In genomic region chr2:27493971-27494370, GRCm38 (mm10) we compare ENCODE assay signal across 19 mouse cellular contexts. TPM values are rescaled to one million over a fixed set of nuclear protein-coding genes. Genes with fewer than 3 reads are reported as not detected.
A peak's percentile ranks its signal among the peaks of the same experiment; 100 is the strongest.
DNase-seq lines count a peak whose midpoint lies in the region; TF ChIP-seq lines count a peak whose summit lies in the region.
"Had no signal": no experiment of that assay in that cellular context is flagged by ENCODE, and none has a peak within 500 bp of the region (broad histone marks: within the 10 kb centered on the region; RNA-seq: fewer than 3 reads in every experiment).

No protein-coding gene starts in this region.

- H3K36me3 ChIP-seq in splenic B cell, adult 2 months (ENCODE audit: control insufficient read depth, insufficient read depth, low read length, poor library complexity, severe bottlenecking), result no peaks in the 10 kb centered on the region
- H3K36me3 ChIP-seq: forebrain, embryonic 10.5 days; heart, embryonic 13.5 days; kidney, embryonic 15.5 days; liver, embryonic 13.5 days; midbrain, embryonic 10.5 days; neural tube, embryonic 12.5 days had no signal

- no peak overlapping the region for H3K4me3 ChIP-seq in gastrocnemius, adult 2 months
- H3K4me3 ChIP-seq: forebrain, embryonic 10.5 days; heart, embryonic 13.5 days; kidney, embryonic 15.5 days; liver, embryonic 13.5 days; midbrain, embryonic 10.5 days; neural tube, embryonic 12.5 days had no signal

- H3K27me3 ChIP-seq in splenic B cell, adult 2 months (ENCODE audit: control insufficient read depth, insufficient read depth, low read length, poor library complexity, severe bottlenecking), result no peaks in the 10 kb centered on the region
- H3K27me3 ChIP-seq: heart, embryonic 13.5 days; kidney, embryonic 15.5 days; liver, embryonic 13.5 days; neural tube, embryonic 12.5 days had no signal

- intact Hi-C loops in gastrocnemius, adult 2 months (cut with DNase I), result no loop called here
- intact Hi-C loops in left cerebral cortex, postnatal 4 days (cut with DNase I), result no loop called here

- DNase-seq in gastrocnemius, adult 2 months, result no peak
- no peak for DNase-seq in gastrocnemius, adult 18-20 months (ENCODE audit: low spot score)
- peak; percentile 31 for DNase-seq in lung, postnatal 36 days
- DNase-seq in lung, postnatal 4 days, result no peak
- DNase-seq in ZHBTc4 (ENCODE audit: low read depth, low spot score), result peak; percentile 70
- peak; percentile 64 for DNase-seq in splenic B cell, adult 2 months (ENCODE audit: low read depth, low spot score)
- DNase-seq in thymus, postnatal 10 days (ENCODE audit: low spot score in 2 of 2), result no peak
- DNase-seq in left cerebral cortex, postnatal 4 days, result no peak
- DNase-seq: adrenal gland, postnatal 36 days; cerebellum, adult 8-10 months; layer of hippocampus, postnatal 36 days; liver, embryonic 13.5 days; lung, postnatal 14 days; right cerebral cortex, postnatal 25 days had no signal

- no peak overlapping the region for H3K27ac ChIP-seq in gastrocnemius, adult 2 months
- H3K27ac ChIP-seq: forebrain, embryonic 10.5 days; heart, embryonic 13.5 days; kidney, embryonic 15.5 days; liver, embryonic 13.5 days; midbrain, embryonic 10.5 days; neural tube, embryonic 12.5 days had no signal

- peak; percentile 26; the same call in 1 of the 2 replicates for TF ChIP-seq CTCF in gastrocnemius, adult 2 months (IDR thresholded peaks at IDR 0.05)

RNA-seq across cellular contexts. Expression of gene Brd3, which starts 13.5 kb away (rescaled TPM):
- total RNA-seq in gastrocnemius, adult 2 months (2021), result 10 to 100 TPM; 20.8 to 32.2 TPM
- 10 to 100 TPM; 21.8 to 23.0 TPM for total RNA-seq in gastrocnemius, adult 18-20 months (2021)
- total RNA-seq in left cerebral cortex, postnatal 4 days (2021), result 100 to 1,000 TPM; 119 to 123 TPM

RNA-seq across cellular contexts. Expression of gene Wdr5, which starts 21.0 kb away (rescaled TPM):
- 10 to 100 TPM; 18.8 to 21.3 TPM for total RNA-seq in gastrocnemius, adult 2 months (2021)
- 10 to 100 TPM; 16.8 to 18.1 TPM for total RNA-seq in gastrocnemius, adult 18-20 months (2021)
- 10 to 100 TPM; 52.5 to 52.8 TPM for total RNA-seq in left cerebral cortex, postnatal 4 days (2021)

RNA-seq across cellular contexts. Expression of gene Brd3os, which starts 51.8 kb away (rescaled TPM):
- 1 to 10 TPM in 1 of 2 experiments, under 1 TPM in 1; 0.61 to 1.0 TPM for total RNA-seq in gastrocnemius, adult 2 months (2021)
- total RNA-seq in gastrocnemius, adult 18-20 months (2021), result 1 to 10 TPM in 1 of 2 experiments, under 1 TPM in 1; 0.57 to 1.8 TPM
- total RNA-seq in left cerebral cortex, postnatal 4 days (2021), result 10 to 100 TPM; 23.6 to 27.2 TPM

Comparison
In these comparisons a context has a peak if more than half of its experiments do, and no peak if none do; other contexts are left out.
1. DNase-seq: peak in lung, postnatal 36 days (single experiment), ZHBTc4 (single experiment) and splenic B cell, adult 2 months (single experiment); none in gastrocnemius, adult 2 months (single experiment), gastrocnemius, adult 18-20 months (single experiment), lung, postnatal 4 days (0 of 2), thymus, postnatal 10 days (0 of 2) and left cerebral cortex, postnatal 4 days (single experiment).
2. RNA of gene Brd3os, which starts 51.8 kb away (total RNA-seq): 23.6 to 27.2 TPM in left cerebral cortex, postnatal 4 days; 0.57 to 1.8 TPM in gastrocnemius, adult 18-20 months and 0.61 to 1.0 TPM in gastrocnemius, adult 2 months; every median in the first group is over 4 times any median in the second.